Mouse (Mus musculus) myocyte (in vitro differentiated cells): ENCODE results near the gene Haus8. TPM values are rescaled to one million over a fixed set of nuclear protein-coding genes. Genes with fewer than 3 reads are reported as not detected.

Experiments used
- H3K27me3 ChIP-seq: one replicate; pipeline ENCODE4 v1.6.1; 2011; ENCODE audit not compliant: control insufficient read depth, insufficient read depth, insufficient read length
- H3K36me3 ChIP-seq: one replicate; pipeline ENCODE4 v1.6.1; 2011; ENCODE audit not compliant: control insufficient read depth, insufficient read depth
- H3K4me2 ChIP-seq: one replicate; pipeline ENCODE4 v1.6.1; 2011; ENCODE audit warnings: low read depth, control low read depth
- H3K4me3 ChIP-seq: one replicate; pipeline ENCODE4 v1.5.1; 2011; ENCODE audit warnings: mild to moderate bottlenecking, control low read depth, moderate library complexity
- H3K79me2 ChIP-seq: one replicate; pipeline ENCODE4 v1.6.1; 2011; ENCODE audit not compliant: control insufficient read depth, insufficient read depth
- H3ac ChIP-seq: one replicate; pipeline ENCODE4 v1.6.1; 2011; ENCODE audit not compliant: control insufficient read depth, insufficient read length
- CEBPB ChIP-seq: IDR thresholded peaks from 2 replicates; pipeline ENCODE4 v1.6.1; 2011; ENCODE audit warnings: mild to moderate bottlenecking, moderate library complexity; ENCODE audit not compliant: poor library complexity, insufficient read depth, severe bottlenecking
- E2F4 ChIP-seq: IDR thresholded peaks from one replicate; pipeline ENCODE4 v1.6.1; 2011; ENCODE audit warnings: mild to moderate bottlenecking, control low read depth, moderate library complexity; ENCODE audit not compliant: insufficient read depth
- MAX ChIP-seq: IDR thresholded peaks from one replicate; pipeline ENCODE4 v1.6.1; 2011; ENCODE audit warnings: low read depth, mild to moderate bottlenecking, control low read depth
- MYOD1 ChIP-seq, 3 experiments: IDR thresholded peaks; one replicate each; pipeline ENCODE4 v1.6.1; 2011; ENCODE audit warnings: control low read depth in 2 of 3, low read depth in 2 of 3, mild to moderate bottlenecking in 2 of 3, moderate library complexity in 1 of 3; ENCODE audit not compliant: insufficient read length in 2 of 3, control insufficient read depth in 1 of 3
- MYOG ChIP-seq, 3 experiments: IDR thresholded peaks; one replicate each; pipeline ENCODE4 v1.6.1; 2011; ENCODE audit warnings: control low read depth in 2 of 3, low read depth in 2 of 3, mild to moderate bottlenecking in 2 of 3; ENCODE audit not compliant: insufficient read length in 2 of 3, control insufficient read depth in 1 of 3, insufficient read depth in 1 of 3
- POLR2A ChIP-seq: IDR thresholded peaks from one replicate; pipeline ENCODE4 v1.6.1; 2011; ENCODE audit warnings: low read depth, mild to moderate bottlenecking, control low read depth, moderate library complexity; ENCODE audit not compliant: insufficient read length
- POLR2AphosphoS2 ChIP-seq: IDR thresholded peaks from one replicate; pipeline ENCODE4 v1.6.1; 2011; ENCODE audit warnings: low read depth, control low read depth; ENCODE audit not compliant: insufficient read length
- REST ChIP-seq: IDR thresholded peaks from one replicate; pipeline ENCODE4 v1.6.1; 2011; ENCODE audit warnings: mild to moderate bottlenecking, control low read depth, moderate library complexity; ENCODE audit not compliant: insufficient read depth, insufficient read length
- SRF ChIP-seq: IDR thresholded peaks from one replicate; pipeline ENCODE4 v1.6.1; 2011; ENCODE audit warnings: low read depth; ENCODE audit not compliant: control insufficient read depth, insufficient read length
- TCF12 ChIP-seq: IDR thresholded peaks from one replicate; pipeline ENCODE4 v1.6.1; 2011; ENCODE audit warnings: mild to moderate bottlenecking, control low read depth; ENCODE audit not compliant: poor library complexity, insufficient read depth, severe bottlenecking
- TCF3 ChIP-seq: IDR thresholded peaks from one replicate; pipeline ENCODE4 v1.6.1; 2011; ENCODE audit warnings: low read depth, control low read depth; ENCODE audit not compliant: insufficient read length
- USF1 ChIP-seq: IDR thresholded peaks from one replicate; pipeline ENCODE4 v1.6.1; 2011; ENCODE audit warnings: low read depth, mild to moderate bottlenecking, control low read depth, moderate library complexity
- polyA plus RNA-seq: library from polyadenylated mRNA; unstranded; fragments of >200 nt; fragmentation: generic; extraction: Trizol; gene quantifications from one replicate; pipeline ENCODE4 v1.2.1, GENCODE M21; 2012; ENCODE audit warnings: missing spikeins

Gene Haus8
- polyA plus RNA-seq, 1 experiment, result 13.2 TPM

GRCm38 (mm10) chr8:71312700-71313099 is 40.0 kb upstream of the Haus8 start:
- Histone ChIP-seq H3K4me2 (peak overlapping the region; percentile 62), H3K27me3 (no peaks in the 10 kb centered on the region), H3K4me3 (no peak overlapping the region), H3ac (no peak overlapping the region), H3K79me2 (peaks cover 60% of the 10 kb centered on the region), H3K36me3 (no peaks in the 10 kb centered on the region)
- TF ChIP-seq REST (no peak), POLR2A (no peak)

DNA sequence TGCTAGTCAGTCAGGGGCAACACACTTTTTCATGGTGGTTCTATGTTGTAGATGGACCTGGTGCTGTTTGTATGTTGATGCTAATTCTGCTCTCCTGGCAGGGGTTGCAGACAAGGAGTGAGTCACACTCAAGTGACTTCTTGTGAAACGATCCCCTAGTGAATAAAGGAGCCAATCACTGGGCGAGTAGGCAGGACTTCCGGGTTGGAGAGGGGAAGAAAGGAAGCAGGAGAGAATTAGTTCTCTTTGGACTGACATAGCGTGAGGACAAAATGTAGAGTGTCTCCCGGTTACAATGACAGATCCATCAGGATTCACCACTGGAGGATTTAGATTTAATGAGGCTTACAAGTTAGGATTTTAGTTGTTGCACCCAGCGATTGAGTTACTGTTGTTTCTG is 37.7 kb upstream of the Haus8 start:
- Histone ChIP-seq H3ac (no peak overlapping the region), H3K4me3 (no peak overlapping the region), H3K79me2 (peaks cover 64% of the 10 kb centered on the region), H3K27me3 (no peaks in the 10 kb centered on the region), H3K36me3 (no peaks in the 10 kb centered on the region), H3K4me2 (peak overlapping the region; percentile 61)
- TF ChIP-seq CEBPB, result 0 out of 2 replicates have a peak, but pooled peaks have one; percentile 27
- no peak for TF ChIP-seq MYOD1 (IDR thresholded peaks at IDR 0.05; ENCODE audit: control insufficient read depth in 1 of 3, insufficient read length in 2 of 3, low read depth in 2 of 3)

- TF ChIP-seq MYOD1 (IDR thresholded peaks at IDR 0.05; ENCODE audit: control insufficient read depth in 1 of 3, insufficient read length in 2 of 3, low read depth in 2 of 3) (no peak), USF1 (no peak), POLR2AphosphoS2 (no peak), TCF12 (no peak), REST (no peak), POLR2A (no peak), MAX (no peak), E2F4 (no peak), TCF3 (no peak), MYOG (IDR thresholded peaks at IDR 0.05; ENCODE audit: control insufficient read depth in 1 of 3, insufficient read depth in 1 of 3, insufficient read length in 2 of 3, low read depth in 2 of 3) (no peak), SRF (no peak), CEBPB (no peak)
- no peak overlapping the region for H3K4me2 ChIP-seq
Measured at GRCm38 (mm10) chr8:71307913-71308312, 35.2 kb upstream of the Haus8 start.

GRCm38 (mm10) chr8:71307371-71307770 is 34.6 kb upstream of the Haus8 start:
- no peaks in the 10 kb centered on the region for H3K27me3 ChIP-seq
- H3K4me2 ChIP-seq, result no peak overlapping the region
- peaks cover 52% of the 10 kb centered on the region for H3K79me2 ChIP-seq
- no peak overlapping the region for H3ac ChIP-seq
- H3K36me3 ChIP-seq, result peaks cover 2% of the 10 kb centered on the region
- no peak for TF ChIP-seq USF1
- no peak for TF ChIP-seq POLR2A
- no peak for TF ChIP-seq TCF12
- TF ChIP-seq POLR2AphosphoS2, result no peak
- TF ChIP-seq REST, result no peak
- no peak for TF ChIP-seq TCF3
- TF ChIP-seq E2F4, result no peak
- no peak for TF ChIP-seq SRF
- TF ChIP-seq MYOG (IDR thresholded peaks at IDR 0.05; ENCODE audit: control insufficient read depth in 1 of 3, insufficient read depth in 1 of 3, insufficient read length in 2 of 3, low read depth in 2 of 3), result no peak
- no peak for TF ChIP-seq CEBPB
- TF ChIP-seq MYOD1 (IDR thresholded peaks at IDR 0.05; ENCODE audit: control insufficient read depth in 1 of 3, insufficient read length in 2 of 3, low read depth in 2 of 3), result no peak
- TF ChIP-seq MAX, result no peak
- no peak overlapping the region for H3K4me3 ChIP-seq

More at GRCm38 (mm10) chr8:71307913-71308312, 35.2 kb upstream of the Haus8 start:
- Histone ChIP-seq H3K4me3 (no peak overlapping the region), H3K27me3 (no peaks in the 10 kb centered on the region), H3K36me3 (no peaks in the 10 kb centered on the region), H3K79me2 (peaks cover 46% of the 10 kb centered on the region), H3ac (no peak overlapping the region)

GRCm38 (mm10) chr8:71305988-71306387 is 33.3 kb upstream of the Haus8 start:
- H3K4me3 ChIP-seq, result no peak overlapping the region
- no peak overlapping the region for H3K4me2 ChIP-seq
- H3ac ChIP-seq, result no peak overlapping the region
- TF ChIP-seq MYOG (IDR thresholded peaks at IDR 0.05; ENCODE audit: control insufficient read depth in 1 of 3, insufficient read depth in 1 of 3, insufficient read length in 2 of 3, low read depth in 2 of 3), result peak in 1 of 3 experiments; percentile 72
- peak in 2 of 3 experiments; percentile 29 to 92 for TF ChIP-seq MYOD1 (IDR thresholded peaks at IDR 0.05; ENCODE audit: control insufficient read depth in 1 of 3, insufficient read length in 2 of 3, low read depth in 2 of 3)
- TF ChIP-seq REST, result no peak
- H3K27me3 ChIP-seq, result no peaks in the 10 kb centered on the region
- peaks cover 47% of the 10 kb centered on the region for H3K79me2 ChIP-seq
- peaks cover 7% of the 10 kb centered on the region for H3K36me3 ChIP-seq

DNA sequence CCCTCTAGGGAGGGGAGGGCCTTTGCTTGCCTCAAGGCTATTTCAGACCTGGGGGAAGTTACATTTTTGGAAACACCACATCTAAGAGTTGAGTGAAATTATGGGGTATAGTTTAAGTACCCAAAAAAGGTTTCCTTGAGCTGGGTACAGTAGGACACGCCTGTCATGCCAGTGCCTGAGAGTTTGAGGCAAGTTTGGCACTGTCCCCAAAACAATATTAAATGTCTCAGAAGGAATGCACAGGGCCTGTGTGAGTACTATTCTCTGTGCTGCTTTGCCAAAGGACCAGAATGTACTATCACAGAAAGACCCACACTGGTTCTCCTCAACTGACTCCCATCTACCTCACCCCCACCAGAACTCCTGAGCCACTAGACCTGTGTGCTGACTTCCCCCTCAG is 30.9 kb upstream of the Haus8 start:
- H3K4me2 ChIP-seq, result no peak overlapping the region
- H3K79me2 ChIP-seq, result peaks cover 59% of the 10 kb centered on the region
- H3ac ChIP-seq, result no peak overlapping the region
- TF ChIP-seq MYOG (IDR thresholded peaks at IDR 0.05; ENCODE audit: control insufficient read depth in 1 of 3, insufficient read depth in 1 of 3, insufficient read length in 2 of 3, low read depth in 2 of 3) (no peak), CEBPB (no peak), POLR2AphosphoS2 (no peak), SRF (no peak)
- no peaks in the 10 kb centered on the region for H3K27me3 ChIP-seq
- H3K4me3 ChIP-seq, result no peak overlapping the region
- peaks cover 10% of the 10 kb centered on the region for H3K36me3 ChIP-seq
